Mouse (Mus musculus): ENCODE data around the gene Map3k4. TPM values are rescaled to one million over a fixed set of nuclear protein-coding genes. Genes with fewer than 3 reads are reported as not detected.
"Not testable (repeated sequence)": the region's sequence is repeated elsewhere in the genome, so short reads cannot be mapped to it uniquely, and the experiment has no call there.

Map3k4 gene
- total and polyA plus RNA-seq, 3 experiments, result 12.7 to 22.6 (median 20.9) TPM

DNA sequence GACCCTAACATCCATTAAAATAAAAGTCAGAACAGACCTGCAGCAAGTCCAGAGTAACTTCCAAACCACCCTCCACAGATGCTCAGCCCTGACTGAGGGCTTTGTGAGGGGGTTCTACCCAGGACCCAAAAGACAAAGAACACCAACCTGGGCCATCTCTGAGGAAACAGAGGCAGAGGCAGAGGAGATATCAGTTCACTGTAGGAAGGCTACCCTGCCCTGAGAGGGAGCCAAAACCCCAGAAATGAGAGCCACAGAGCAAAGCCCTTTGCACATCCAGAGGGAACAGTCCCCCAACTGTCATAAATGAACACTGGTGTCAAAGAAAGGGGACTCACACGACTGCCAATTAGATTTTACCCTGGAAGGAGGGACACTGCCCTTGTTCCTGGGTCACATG is 93.4 kb downstream of the Map3k4 start:
- Histone ChIP-seq H3K4me1 (ENCODE audit: control insufficient read depth in 1 of 2, insufficient read depth in 2 of 2) (peaks cover 0 to 10% of the 10 kb centered on the region in 2 experiments; a peak in 2 of 4 replicates), H3K4me2 (ENCODE audit: insufficient read depth, low read depth, poor library complexity, severe bottlenecking) (no peak overlapping the region), H3K79me2 (replicated peaks; ENCODE audit: control insufficient read depth, extremely low read depth, insufficient read depth, poor library complexity, severe bottlenecking) (no peaks in the 10 kb centered on the region), H3K9me3 (replicated peaks; ENCODE audit: low read length) (no peaks in the 10 kb centered on the region), H3K27me3 (replicated peaks) (no peaks in the 10 kb centered on the region), H3K36me3 (replicated peaks in 1 of 2; ENCODE audit: control insufficient read depth in 1 of 2, insufficient read depth in 1 of 2, low read length in 1 of 2) (peaks cover 41 to 87% of the 10 kb centered on the region in 2 experiments), H3K9ac (ENCODE audit: insufficient read depth, low read depth) (no peak overlapping the region), H3K27ac (ENCODE audit: insufficient read depth, low read depth) (no peak overlapping the region), H3K4me3 (replicated peaks in 1 of 3; ENCODE audit: low read depth in 2 of 3, low read length in 2 of 3, poor library complexity in 1 of 3) (no peak overlapping the region)
- in situ Hi-C loops (cut with MboI; ENCODE audit: low pct_ligation_motif_present, low pct_unique_long_range_greater_than_20kb, low sequenced_read_pairs), result no loop called here
- dilution Hi-C loops (cut with MboI; ENCODE audit: extremely low pct_ligation_motif_present, extremely low pct_unique_long_range_greater_than_20kb, low sequenced_read_pairs), result no loop called here
- TF ChIP-seq EP300 (IDR thresholded peaks at IDR 0.05; ENCODE audit: low read length), result no peak
- no peak for TF ChIP-seq POLR2A (IDR thresholded peaks at IDR 0.05; ENCODE audit: low read depth, low read length)
- no peak for TF ChIP-seq TBP (conservative IDR thresholded peaks at IDR 0.05; ENCODE audit: low read depth, low read length)
- TF ChIP-seq ETS1 (conservative IDR thresholded peaks at IDR 0.05; ENCODE audit: low read depth, low read length), result no peak
- no peak for TF ChIP-seq RCOR1 (conservative IDR thresholded peaks at IDR 0.05; ENCODE audit: low read depth, low read length)
- TF ChIP-seq USF1 (IDR thresholded peaks at IDR 0.05; ENCODE audit: low read depth, low read length), result no peak
- TF ChIP-seq PAX5 (IDR thresholded peaks at IDR 0.05; ENCODE audit: low read length), result no peak
- TF ChIP-seq NELFE (IDR thresholded peaks at IDR 0.05; ENCODE audit: low read depth, low read length), result no peak
- TF ChIP-seq MYC (IDR thresholded peaks at IDR 0.05; ENCODE audit: low read depth, low read length), result no peak
- TF ChIP-seq JUN (IDR thresholded peaks at IDR 0.05; ENCODE audit: insufficient read depth, low read depth, low read length), result no peak
- TF ChIP-seq CHD1 (IDR thresholded peaks at IDR 0.05; ENCODE audit: low read depth, low read length), result no peak
- TF ChIP-seq POLR2AphosphoS2 (IDR thresholded peaks at IDR 0.05; ENCODE audit: low read depth, low read length), result no peak; the same call in 1 of the 2 replicates
- peak; percentile 35 for TF ChIP-seq RAD21 (IDR thresholded peaks at IDR 0.05; ENCODE audit: low read depth, low read length)
- TF ChIP-seq SMC3 (IDR thresholded peaks at IDR 0.05; ENCODE audit: low read depth, low read length), result peak; percentile 15; the same call in 1 of the 2 replicates
- no peak for TF ChIP-seq KAT2A (IDR thresholded peaks at IDR 0.05; ENCODE audit: insufficient replicate concordance, low read length)
- no peak for TF ChIP-seq GABPA (IDR thresholded peaks at IDR 0.05; ENCODE audit: insufficient replicate concordance, low read depth, low read length)
- TF ChIP-seq MAX (IDR thresholded peaks at IDR 0.05; ENCODE audit: low read length), result no peak
- peak in 1 of 2 experiments; percentile 47; a peak in 2 of 4 replicates for TF ChIP-seq CTCF (conservative IDR thresholded peaks at IDR 0.05 in 1 of 2, IDR thresholded peaks at IDR 0.05 in 1 of 2; ENCODE audit: low read depth in 2 of 2, low read length in 2 of 2)
- DNase-seq (ENCODE audit: extremely low read depth), result no peak

DNA sequence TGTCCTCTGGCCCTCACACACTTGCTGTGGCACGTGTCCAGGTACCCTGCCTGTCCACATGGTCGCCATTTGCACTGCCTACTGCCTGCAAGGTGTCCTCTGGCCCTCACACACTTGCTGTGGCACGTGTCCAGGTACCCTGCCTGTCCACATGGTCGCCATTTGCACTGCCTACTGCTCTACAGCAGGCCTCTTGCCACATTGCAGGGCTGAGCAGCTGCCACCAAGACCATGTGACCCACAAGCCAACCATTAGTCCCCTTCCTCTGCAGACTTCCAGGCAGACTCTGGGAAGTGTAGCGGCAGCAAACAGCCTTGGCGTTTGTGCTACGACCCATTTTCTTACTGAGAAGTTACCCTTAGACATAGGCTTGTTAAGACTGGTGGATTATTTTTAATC is 94.0 kb downstream of the Map3k4 start:
- dilution Hi-C loops (cut with MboI; ENCODE audit: extremely low pct_ligation_motif_present, extremely low pct_unique_long_range_greater_than_20kb, low sequenced_read_pairs); in situ Hi-C loops (cut with MboI; ENCODE audit: low pct_ligation_motif_present, low pct_unique_long_range_greater_than_20kb, low sequenced_read_pairs): not testable (repeated sequence)
- H3K36me3 ChIP-seq (replicated peaks in 1 of 2; ENCODE audit: control insufficient read depth in 1 of 2, insufficient read depth in 1 of 2, low read length in 1 of 2), result peaks cover 44 to 87% of the 10 kb centered on the region in 2 experiments

More for the DNA sequence above, 94.0 kb downstream of the Map3k4 start:
- not testable (repeated sequence) for H3K27ac ChIP-seq (ENCODE audit: insufficient read depth, low read depth); H3K9ac ChIP-seq (ENCODE audit: insufficient read depth, low read depth); H3K9me3 ChIP-seq (replicated peaks; ENCODE audit: low read length); H3K79me2 ChIP-seq (replicated peaks; ENCODE audit: control insufficient read depth, extremely low read depth, insufficient read depth, poor library complexity, severe bottlenecking); DNase-seq (ENCODE audit: extremely low read depth); H3K4me3 ChIP-seq (replicated peaks in 1 of 3; ENCODE audit: low read depth in 2 of 3, low read length in 2 of 3, poor library complexity in 1 of 3); H3K4me2 ChIP-seq (ENCODE audit: insufficient read depth, low read depth, poor library complexity, severe bottlenecking); H3K27me3 ChIP-seq (replicated peaks)
- peaks cover 0 to 10% of the 10 kb centered on the region in 2 experiments; a peak in 2 of 4 replicates for H3K4me1 ChIP-seq (ENCODE audit: control insufficient read depth in 1 of 2, insufficient read depth in 2 of 2)
